Comparison of ENCODE assay signal across 10 mouse cellular contexts in genomic region chr17:8158627-8159026, GRCm38 (mm10). TPM values are rescaled to one million over a fixed set of nuclear protein-coding genes. Genes with fewer than 3 reads are reported as not detected.
A peak's percentile ranks its signal among the peaks of the same experiment; 100 is the strongest.
DNase-seq lines count a peak whose midpoint lies in the region; ATAC-seq and TF ChIP-seq lines count a peak whose summit lies in the region.
"Not testable (repeated sequence)": the region's sequence is repeated elsewhere in the genome, so short reads cannot be mapped to it uniquely, and the experiment has no call there.
"Had no signal": no experiment of that assay in that cellular context is flagged by ENCODE, and none has a peak within 500 bp of the region (broad histone marks: within the 10 kb centered on the region; RNA-seq: fewer than 3 reads in every experiment).

No protein-coding gene starts in this region.

- DNase-seq in lung, postnatal 0 days (ENCODE audit: low spot score) = not testable (repeated sequence)

- not testable (repeated sequence) for TF ChIP-seq EP300 in lung, postnatal 0 days (IDR thresholded peaks at IDR 0.05)

- not testable (repeated sequence) for H3K4me3 ChIP-seq in liver, embryonic 15.5 days (replicated peaks); lung, postnatal 0 days (ENCODE audit: low read depth, low read length)

- no CpG with 5 or more reads among the region's 1 CpGs for WGBS in liver, embryonic 15.5 days (ENCODE audit: insufficient replicate concordance)
- no CpG with 5 or more reads among the region's 1 CpGs for WGBS in lung, postnatal 0 days

- not testable (repeated sequence) for H3K9me3 ChIP-seq in liver, embryonic 15.5 days (replicated peaks); lung, postnatal 0 days (ENCODE audit: low read length)

- H3K36me3 ChIP-seq in liver, embryonic 15.5 days (replicated peaks); lung, postnatal 0 days (ENCODE audit: insufficient read depth, low read length): not testable (repeated sequence)

- H3K27ac ChIP-seq in liver, embryonic 15.5 days (replicated peaks); lung, postnatal 0 days (ENCODE audit: low read length): not testable (repeated sequence)

- not testable (repeated sequence) for TF ChIP-seq CTCF in lung, postnatal 0 days (IDR thresholded peaks at IDR 0.05)

- not testable (repeated sequence) for H3K4me2 ChIP-seq in liver, embryonic 15.5 days; lung, postnatal 0 days (replicated peaks; ENCODE audit: low read depth, low read length)

- not testable (repeated sequence) for H3K9ac ChIP-seq in liver, embryonic 15.5 days; lung, postnatal 0 days (replicated peaks; ENCODE audit: low read depth)

- H3K4me1 ChIP-seq in liver, embryonic 15.5 days (replicated peaks); lung, postnatal 0 days (ENCODE audit: insufficient read depth, low read depth, low read length): not testable (repeated sequence)

- peak; percentile 82 for ATAC-seq in common myeloid progenitor, adult 5-6 weeks (replicated peaks; ENCODE audit: low read depth, poor library complexity, severe bottlenecking)
- ATAC-seq in hematopoietic stem cell, adult 5-6 weeks (replicated peaks in 1 of 2; ENCODE audit: insufficient read depth in 1 of 2, low FRiP score in 2 of 2, low TSS enrichment in 1 of 2, low read depth in 1 of 2, poor library complexity in 2 of 2, severe bottlenecking in 2 of 2) = peak; percentile 74 to 81
- ATAC-seq in liver, embryonic 15.5 days (ENCODE audit: insufficient read depth) = 0 out of 2 replicates have a peak, but pooled peaks have one; percentile 19
- peak; percentile 28 for ATAC-seq in lung, postnatal 0 days
- ATAC-seq in monocyte, adult 5-6 weeks (replicated peaks; ENCODE audit: insufficient number of reproducible peaks, low FRiP score, low TSS enrichment, poor library complexity, severe bottlenecking) = peak; percentile 89

- H3K27me3 ChIP-seq in liver, embryonic 15.5 days; lung, postnatal 0 days (replicated peaks; ENCODE audit: insufficient read depth, low read length): not testable (repeated sequence)

RNA-seq across cellular contexts. Expression of gene Fgfr1op, which starts 6.7 kb away (rescaled TPM):
- total RNA-seq in common myeloid progenitor, adult 5-6 weeks (2017) = 54.3 and 55.1 TPM in 2 replicates
- 57.5 and 64.7 TPM in 2 replicates for total RNA-seq in hematopoietic stem cell, adult 5-6 weeks (2017)
- polyA plus RNA-seq in liver, embryonic 15.5 days (2015; fragmentation: Nextera tagmentation; extraction: Ambion mirVana) = 9.7 and 9.8 TPM in 2 replicates
- 17.7 and 18.3 TPM in 2 replicates for polyA plus RNA-seq in lung, postnatal 0 days (2015; fragmentation: Nextera tagmentation; extraction: Ambion mirVana)
- total RNA-seq in monocyte, adult 5-6 weeks (2017) = 22.4 to 37.0 TPM (median 25.6 TPM) in 3 replicates

RNA-seq across cellular contexts. Expression of gene Rnaset2a, which starts 10.7 kb away (rescaled TPM):
- 19.2 and 28.5 TPM in 2 replicates for total RNA-seq in common myeloid progenitor, adult 5-6 weeks (2017)
- total RNA-seq in hematopoietic stem cell, adult 5-6 weeks (2017) = 23.8 and 54.8 TPM in 2 replicates
- 18.0 and 21.5 TPM in 2 replicates for polyA plus RNA-seq in liver, embryonic 15.5 days (2015; fragmentation: Nextera tagmentation; extraction: Ambion mirVana)
- 79.7 and 80.0 TPM in 2 replicates for polyA plus RNA-seq in lung, postnatal 0 days (2015; fragmentation: Nextera tagmentation; extraction: Ambion mirVana)
- 48.3 to 53.4 TPM (median 53.2 TPM) in 3 replicates for total RNA-seq in monocyte, adult 5-6 weeks (2017)

RNA-seq across cellular contexts. Expression of gene Gm49673, which starts 11.0 kb away (rescaled TPM):
- total RNA-seq in common myeloid progenitor, adult 5-6 weeks (2017) = not detected in 2 replicates
- not detected in 2 replicates for total RNA-seq in hematopoietic stem cell, adult 5-6 weeks (2017)
- polyA plus RNA-seq in liver, embryonic 15.5 days (2015; fragmentation: Nextera tagmentation; extraction: Ambion mirVana) = not detected in 2 replicates
- 0.13 and 0.50 TPM in 2 replicates for polyA plus RNA-seq in lung, postnatal 0 days (2015; fragmentation: Nextera tagmentation; extraction: Ambion mirVana)
- 4.2 to 5.7 TPM in 2 of 3 replicates, not detected in the other for total RNA-seq in monocyte, adult 5-6 weeks (2017)
- total RNA-seq: heart, adult 2 months had no signal
- polyA plus RNA-seq: forebrain, embryonic 11.5 days; heart, adult 2 months; heart, embryonic 13.5 days; heart, embryonic 16.5 days; hindbrain, embryonic 12.5 days had no signal

Comparison
In these comparisons a context has a peak if more than half of its experiments do, and no peak if none do; other contexts are left out.
1. ATAC-seq: peak in every context shown above with its lines; median percentile 89 in monocyte, adult 5-6 weeks; 82 in common myeloid progenitor, adult 5-6 weeks; 78 in hematopoietic stem cell, adult 5-6 weeks; 28 in lung, postnatal 0 days; 19 in liver, embryonic 15.5 days.